Mouse (Mus musculus) embryonic fibroblast, embryonic 13.5 days (primary cell): ENCODE data around the gene Pkp3. TPM values are rescaled to one million over a fixed set of nuclear protein-coding genes. Genes with fewer than 3 reads are reported as not detected.

Experiments
- H3K27ac ChIP-seq: 2 replicates; pipeline ENCODE4 v1.5.1; 2012; ENCODE audit warnings: low read length, control low read depth, inconsistent platforms; ENCODE audit not compliant: insufficient read depth
- H3K4me1 ChIP-seq: 2 replicates; pipeline ENCODE4 v1.6.1; 2011; ENCODE audit warnings: low read length; ENCODE audit not compliant: control insufficient read depth, insufficient read depth
- H3K4me3 ChIP-seq: 2 replicates; pipeline ENCODE4 v1.5.1; 2011; ENCODE audit warnings: mild to moderate bottlenecking, control low read depth, low read length; ENCODE audit not compliant: insufficient read depth
- CTCF ChIP-seq: IDR thresholded peaks from 2 replicates; pipeline ENCODE4 v1.5.1; 2011; ENCODE audit warnings: mild to moderate bottlenecking, control low read depth, low read length, moderate library complexity, borderline replicate concordance; ENCODE audit not compliant: insufficient read depth
- POLR2A ChIP-seq: IDR thresholded peaks from 2 replicates; pipeline ENCODE4 v1.6.1; 2011; ENCODE audit warnings: low read depth, mild to moderate bottlenecking, control low read depth, low read length, moderate library complexity
- polyA plus RNA-seq: library from polyadenylated mRNA; stranded (reverse); fragments of >200 nt; gene quantifications from 2 replicates; pipeline ENCODE4 v1.2.4, GENCODE M21; 2011; ENCODE audit warnings: low read depth; ENCODE audit not compliant: missing spikeins, insufficient read length

The Pkp3 gene
- polyA plus RNA-seq, 1 experiment = not detected

DNA sequence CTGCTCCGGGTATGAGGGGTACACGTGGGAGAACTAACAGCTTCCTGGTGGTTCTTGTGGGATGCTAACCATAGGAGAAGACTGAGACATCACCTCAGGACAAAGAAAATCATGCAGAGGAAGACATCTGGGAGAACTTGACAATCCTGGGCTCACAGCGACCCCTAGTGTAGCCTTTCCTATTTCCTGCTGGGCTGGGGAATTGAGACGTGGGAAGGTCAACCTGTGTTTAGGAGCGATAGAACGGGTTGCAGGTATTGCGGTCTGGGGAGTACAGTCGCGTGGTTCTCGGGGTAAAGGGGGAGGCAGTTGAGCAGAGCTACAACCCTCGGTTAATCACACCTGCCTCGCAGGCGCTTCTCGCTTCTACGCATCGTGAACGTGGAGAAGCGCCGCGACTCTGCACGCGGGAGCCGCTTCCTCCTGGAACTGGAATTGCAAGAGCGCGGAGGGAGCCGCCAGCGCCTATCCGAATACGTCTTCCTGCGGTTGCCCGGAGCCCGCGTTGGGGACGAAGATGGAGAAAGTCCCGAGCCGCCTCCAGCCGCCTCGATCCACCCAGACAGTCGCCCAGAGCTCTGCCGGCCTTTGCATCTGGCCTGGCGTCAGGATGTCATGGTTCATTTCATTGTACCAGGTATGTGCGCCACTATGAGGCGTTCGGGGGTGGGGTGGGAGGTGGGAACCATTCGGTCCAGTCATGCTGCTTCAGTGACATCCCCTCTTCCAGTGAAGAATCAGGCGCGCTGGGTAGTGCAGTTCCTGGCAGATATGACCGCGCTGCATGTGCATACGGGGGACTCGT, 7.8 kb upstream of the Pkp3 start:
- Histone ChIP-seq H3K4me3 (peak overlapping the region; percentile 14), H3K27ac (no peak overlapping the region), H3K4me1 (no peaks in the 10 kb centered on the region)
- TF ChIP-seq POLR2A (no peak), CTCF (peak; percentile 34; the same call in 1 of the 2 replicates)

DNA sequence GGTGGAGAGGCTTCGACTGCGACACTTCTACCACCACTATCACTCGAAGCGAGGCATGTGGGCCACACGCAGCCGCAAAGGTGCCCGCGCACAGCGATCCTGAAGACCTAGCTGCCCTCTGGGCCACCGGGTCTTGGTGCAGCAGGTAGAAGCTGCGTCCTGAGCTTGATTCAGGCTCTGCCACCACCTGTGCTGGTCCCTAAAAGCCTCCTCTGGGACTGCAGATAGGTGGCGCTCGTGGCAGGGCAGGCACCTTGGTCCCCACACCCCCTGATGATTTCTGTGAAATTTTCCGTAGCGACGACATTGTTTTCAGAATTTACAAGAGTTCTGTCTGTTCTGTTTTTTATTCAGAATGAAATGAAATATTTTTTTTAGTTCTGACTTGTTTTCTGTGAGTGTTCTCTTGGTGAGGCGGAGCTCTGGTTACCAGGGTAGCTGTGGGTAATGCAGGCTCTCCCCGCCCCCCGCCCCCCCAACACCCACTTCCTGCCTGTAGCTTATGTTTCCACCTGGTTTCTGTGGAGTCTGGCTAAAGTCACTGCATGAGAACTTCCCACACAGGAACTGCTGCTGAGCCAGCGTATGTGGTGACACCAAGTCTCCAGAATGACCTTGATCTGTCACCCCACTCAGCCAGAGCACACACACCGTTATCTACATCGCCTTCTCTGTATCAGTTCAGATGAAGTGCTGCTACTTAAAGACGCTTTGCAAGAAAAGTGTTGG, 5.8 kb upstream of the Pkp3 start:
- no peak overlapping the region for H3K27ac ChIP-seq
- no peak for TF ChIP-seq POLR2A
- peak; percentile 61; the same call in 1 of the 2 replicates for TF ChIP-seq CTCF
- no peak overlapping the region for H3K4me3 ChIP-seq
- H3K4me1 ChIP-seq = no peaks in the 10 kb centered on the region

DNA sequence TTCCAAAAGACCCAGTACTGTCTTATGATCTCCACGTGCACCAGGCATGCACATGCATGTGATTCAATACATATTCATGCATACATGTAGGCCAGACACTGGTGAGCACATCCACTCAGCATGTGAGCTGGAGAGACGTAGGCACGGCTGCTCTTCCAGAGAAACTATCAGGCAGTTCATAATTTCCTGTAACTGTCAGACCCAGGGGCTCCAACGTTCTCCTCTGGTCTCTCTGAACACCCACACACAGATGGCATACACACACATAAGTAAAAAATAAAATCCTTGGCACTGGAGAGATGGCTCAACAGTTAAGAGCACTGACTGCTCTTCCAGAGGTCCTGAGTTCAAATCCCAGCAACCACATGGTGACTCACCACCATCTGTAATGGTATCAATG, 4.2 kb upstream of the Pkp3 start:
- no peak overlapping the region for H3K4me3 ChIP-seq
- TF ChIP-seq CTCF = no peak
- TF ChIP-seq POLR2A = no peak
- H3K4me1 ChIP-seq = no peaks in the 10 kb centered on the region
- H3K27ac ChIP-seq = no peak overlapping the region

DNA sequence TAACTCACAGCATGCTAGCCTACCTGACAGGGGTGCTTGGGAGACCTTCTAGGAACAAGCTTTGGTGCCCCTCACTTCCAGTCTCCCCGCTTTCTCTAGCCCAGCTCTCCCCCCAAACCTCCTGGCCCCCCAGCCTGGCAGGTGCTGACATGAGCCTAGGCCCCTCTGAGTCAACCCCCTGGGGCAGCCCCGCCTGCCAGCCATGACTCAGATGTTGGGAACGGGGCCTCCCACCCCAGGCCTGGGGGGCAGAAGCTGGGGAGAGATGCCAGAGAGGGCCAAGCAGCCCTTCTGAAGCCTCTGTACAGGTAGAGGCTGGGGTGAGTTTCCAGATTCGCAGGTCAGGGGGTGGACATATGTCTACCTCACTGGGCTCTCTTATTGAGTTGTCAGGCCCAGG, 858 bp downstream of the Pkp3 start:
- no peak overlapping the region for H3K27ac ChIP-seq
- no peaks in the 10 kb centered on the region; the same call in 1 of the 2 replicates for H3K4me1 ChIP-seq
- H3K4me3 ChIP-seq = no peak overlapping the region
- TF ChIP-seq POLR2A (no peak), CTCF (no peak)

DNA sequence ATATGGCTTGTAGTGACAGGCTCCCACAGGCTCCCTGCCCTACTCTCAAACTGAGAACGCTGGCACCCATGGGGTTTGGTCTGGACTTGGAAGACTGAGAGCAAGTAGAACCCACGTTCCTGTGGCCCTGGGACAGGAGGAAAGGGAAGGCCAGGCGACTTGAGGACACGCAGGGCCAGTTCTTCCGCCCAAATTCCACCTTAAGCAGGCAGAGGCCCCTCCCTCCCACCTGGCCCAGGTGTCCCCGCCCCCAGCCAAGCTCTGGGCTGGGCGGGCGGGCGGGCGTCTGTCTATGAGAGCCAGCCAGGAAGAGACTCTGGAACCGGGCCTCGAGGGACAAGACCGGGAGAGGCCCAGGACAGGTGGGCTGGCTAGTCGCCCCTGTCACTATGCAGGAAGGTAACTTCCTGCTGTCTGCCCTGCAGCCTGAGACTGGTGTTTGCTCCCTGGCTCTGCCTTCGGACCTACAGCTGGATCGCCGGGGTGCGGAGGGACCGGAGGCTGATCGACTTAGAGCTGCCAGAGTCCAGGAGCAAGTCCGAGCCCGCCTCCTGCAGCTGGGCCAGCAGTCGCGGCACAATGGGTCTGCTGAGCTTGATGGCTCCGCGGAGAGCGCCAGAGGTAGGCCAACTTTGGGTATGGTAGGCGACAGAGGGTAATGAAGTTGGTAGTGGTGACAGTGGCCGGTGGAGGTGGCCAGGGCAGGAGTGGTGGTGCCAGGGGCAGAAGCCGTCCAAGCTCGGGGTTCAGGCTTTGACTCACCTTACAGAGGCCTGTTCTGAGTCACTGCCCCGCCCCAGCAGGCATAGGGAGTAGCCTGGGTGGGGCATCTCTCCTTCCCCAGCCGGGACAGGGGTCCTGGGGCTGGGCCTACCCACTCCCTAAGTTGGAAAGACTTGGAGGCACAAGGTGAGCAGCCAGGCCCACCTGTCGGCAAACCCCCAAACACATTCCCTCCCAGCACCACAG, 1.7 kb downstream of the Pkp3 start:
- H3K27ac ChIP-seq = no peak overlapping the region
- no peak overlapping the region for H3K4me3 ChIP-seq
- TF ChIP-seq POLR2A (no peak), CTCF (no peak)
- H3K4me1 ChIP-seq = no peaks in the 10 kb centered on the region; the same call in 1 of the 2 replicates

DNA sequence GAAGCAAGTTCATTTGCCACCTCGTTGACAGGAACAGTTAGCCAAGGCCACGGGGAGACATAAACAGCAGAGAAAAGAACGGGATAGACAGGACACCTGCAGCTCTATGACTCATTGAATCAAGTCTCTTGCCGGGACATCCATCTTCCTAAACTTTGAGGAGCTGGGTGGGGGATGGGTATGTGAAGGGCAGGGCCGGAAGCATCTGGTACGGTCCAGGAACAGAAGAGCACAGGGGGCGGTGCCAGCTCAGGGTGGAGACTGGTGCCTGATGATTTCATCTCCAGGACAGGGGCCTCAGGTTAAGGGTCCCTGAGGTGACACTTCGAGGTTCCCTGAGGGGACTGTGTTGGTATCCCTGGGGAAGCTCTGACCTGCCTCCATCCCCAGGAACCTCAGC, 9.9 kb downstream of the Pkp3 start:
- no peaks in the 10 kb centered on the region for H3K4me1 ChIP-seq
- no peak for TF ChIP-seq CTCF
- TF ChIP-seq POLR2A = no peak
- H3K4me3 ChIP-seq = no peak overlapping the region
- no peak overlapping the region for H3K27ac ChIP-seq

DNA sequence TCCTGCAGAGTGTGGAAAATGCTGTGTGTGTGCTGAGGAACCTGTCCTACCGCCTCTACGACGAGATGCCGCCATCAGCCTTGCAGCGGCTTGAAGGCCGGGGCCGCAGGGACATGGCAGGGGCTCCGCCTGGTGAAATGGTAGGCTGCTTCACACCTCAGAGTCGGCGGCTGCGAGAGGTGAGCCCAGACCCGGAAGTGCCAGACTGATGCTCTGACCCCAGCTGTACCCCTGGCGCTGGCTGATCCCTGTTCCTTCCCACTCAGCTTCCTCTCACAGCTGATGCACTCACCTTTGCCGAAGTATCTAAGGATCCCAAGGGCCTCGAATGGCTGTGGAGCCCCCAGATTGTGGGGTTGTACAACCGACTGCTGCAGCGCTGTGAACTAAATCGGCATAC, 10.5 kb downstream of the Pkp3 start:
- H3K4me3 ChIP-seq = no peak overlapping the region
- no peak overlapping the region for H3K27ac ChIP-seq
- no peaks in the 10 kb centered on the region for H3K4me1 ChIP-seq
- no peak for TF ChIP-seq POLR2A
- no peak for TF ChIP-seq CTCF

DNA sequence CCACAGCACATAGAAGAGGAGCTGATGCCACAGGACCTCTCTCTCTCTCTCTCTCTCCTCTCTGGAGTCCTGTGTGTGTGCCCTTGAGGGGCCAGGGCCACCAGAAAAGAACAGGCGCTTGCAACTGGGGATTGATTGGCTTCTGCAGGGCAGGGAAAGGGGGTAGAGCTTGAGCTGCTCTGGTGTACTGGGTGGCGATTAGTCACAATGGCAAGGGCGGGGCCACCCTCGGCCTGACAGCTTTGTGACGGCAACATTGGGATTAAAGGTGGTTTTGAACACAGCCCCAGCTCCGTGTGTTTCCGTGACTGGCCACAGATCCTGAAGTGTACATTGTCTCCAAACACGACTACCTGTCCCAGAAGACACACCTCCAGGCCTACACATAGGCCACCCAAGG, 12.2 kb downstream of the Pkp3 start:
- Histone ChIP-seq H3K4me3 (no peak overlapping the region), H3K4me1 (no peaks in the 10 kb centered on the region), H3K27ac (no peak overlapping the region)
- TF ChIP-seq POLR2A (no peak), CTCF (no peak)

DNA sequence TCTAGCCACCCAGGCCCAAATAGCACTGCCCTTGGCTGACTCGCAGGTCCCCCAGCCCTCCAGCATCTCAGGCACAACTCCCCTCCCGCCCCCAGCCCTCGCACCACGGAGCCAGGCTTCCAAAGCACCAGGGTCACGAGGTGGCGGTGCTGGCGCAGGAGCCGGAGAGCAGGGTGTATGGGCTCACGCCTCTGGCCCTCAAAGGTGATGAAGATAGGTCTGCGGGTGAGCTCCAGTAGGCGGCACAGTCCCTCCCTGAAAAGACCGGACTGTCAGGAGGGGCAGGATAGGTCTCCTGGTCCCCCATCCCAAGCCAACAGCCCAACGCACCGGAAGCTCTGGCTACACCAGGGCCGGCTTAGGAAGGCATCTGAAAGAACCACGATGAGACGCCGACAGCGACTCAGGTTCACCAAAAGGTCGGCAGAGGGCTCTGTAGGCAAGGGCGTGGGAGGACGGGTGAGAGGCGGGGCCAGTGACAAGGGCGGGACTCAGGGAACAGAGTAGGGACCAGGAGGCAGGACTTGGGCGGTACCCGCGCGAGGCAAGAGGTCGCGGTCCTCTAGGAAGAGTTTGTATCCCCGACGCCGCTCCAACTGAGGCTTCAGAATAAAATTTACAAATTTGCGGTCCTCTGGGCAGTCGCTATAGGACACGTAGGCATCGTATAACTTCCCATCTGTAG, 14.2 kb downstream of the Pkp3 start:
- Histone ChIP-seq H3K4me1 (no peaks in the 10 kb centered on the region), H3K4me3 (no peak overlapping the region)

More for the DNA sequence above, 14.2 kb downstream of the Pkp3 start:
- TF ChIP-seq CTCF (peak; percentile 35; the same call in 1 of the 2 replicates), POLR2A (no peak)
- no peak overlapping the region for H3K27ac ChIP-seq
